Mouse (Mus musculus) layer of hippocampus, adult 8-10 months (tissue): ENCODE results near the gene Cdpf1. TPM values are rescaled to one million over a fixed set of nuclear protein-coding genes. Genes with fewer than 3 reads are reported as not detected.

ENCODE experiments used
- DNase-seq, 2 experiments: peaks; one replicate each; pipeline ENCODE4 v3.0.0; 2022; ENCODE audit warnings: low spot score in 2 of 2
- total RNA-seq, 4 experiments: library from RNA; stranded (reverse); gene quantifications; 2 replicates each; pipeline ENCODE4 v1.2.4; 2022

Cdpf1 gene
- total RNA-seq, 4 experiments from 2014 or later: 15.3 to 27.8 (median 23.7) TPM

- DNase-seq: no peak
These were observed 44.8 kb downstream of the Cdpf1 start for GRCm38 (mm10) chr15:85766677-85767076.

- no peak for DNase-seq
These were observed 46.5 kb downstream of the Cdpf1 start for GRCm38 (mm10) chr15:85765022-85765421.

GRCm38 (mm10) chr15:85762761-85763160 lies 48.7 kb downstream of the Cdpf1 start:
- no peak for DNase-seq

GRCm38 (mm10) chr15:85757768-85758167 lies 53.7 kb downstream of the Cdpf1 start:
- no peak for DNase-seq

Other genes with a start within 250 kb of the Cdpf1 start
- 10 to 100 TPM; 45.9 to 52.4 (median 49.1) TPM for gene Wnt7b, start 229.2 kb downstream of the Cdpf1 start, total RNA-seq
- gene Ppara, start 76.7 kb downstream of the Cdpf1 start, total RNA-seq: 1 to 10 TPM; 2.8 to 5.1 (median 4.2) TPM
- gene Pkdrej, start 10.0 kb upstream of the Cdpf1 start, total RNA-seq: under 1 TPM; 0.72 to 1.00 (median 0.87) TPM
- gene Ttc38, start 20.6 kb upstream of the Cdpf1 start, total RNA-seq: 1 to 10 TPM; 5.5 to 9.7 (median 7.4) TPM
- gene Gtse1, start 48.0 kb upstream of the Cdpf1 start, total RNA-seq: under 1 TPM; 0.22 to 0.86 (median 0.49) TPM
- 10 to 100 TPM; 31.0 to 40.1 (median 35.9) TPM for gene Trmu, start 67.6 kb upstream of the Cdpf1 start, total RNA-seq
- gene Celsr1, start 222.1 kb upstream of the Cdpf1 start, total RNA-seq: 1 to 10 TPM; 6.0 to 7.0 (median 6.6) TPM
- gene Gramd4, start 246.0 kb upstream of the Cdpf1 start, total RNA-seq: 10 to 100 TPM; 24.1 to 30.9 (median 29.9) TPM